Mouse (Mus musculus) neural tube, embryonic 14.5 days (tissue): ENCODE data around the gene Dctn3. TPM values are rescaled to one million over a fixed set of nuclear protein-coding genes. Genes with fewer than 3 reads are reported as not detected.

ENCODE experiments used
- polyA plus RNA-seq: library from polyadenylated mRNA; unstranded; fragments of >200 nt; fragmentation: Nextera tagmentation; extraction: Ambion mirVana; gene quantifications from 2 replicates; pipeline ENCODE4 v1.2.1, GENCODE M21; 2014

Dctn3 gene
- polyA plus RNA-seq, 1 experiment from 2014 or later, result 281 TPM

Other genes with a start within 250 kb of the Dctn3 start
- gene AI464131, start 220.1 kb downstream of the Dctn3 start, polyA plus RNA-seq, result 8.0 and 8.6 TPM in 2 replicates
- gene 1110017D15Rik, start 205.8 kb downstream of the Dctn3 start, polyA plus RNA-seq, result 5.3 and 13.7 TPM in 2 replicates
- 18.8 and 23.5 TPM in 2 replicates for gene Fam219a, start 153.6 kb downstream of the Dctn3 start, polyA plus RNA-seq
- gene Dnaic1, start 153.4 kb downstream of the Dctn3 start, polyA plus RNA-seq, result 1.7 and 1.9 TPM in 2 replicates
- gene Enho, start 82.8 kb downstream of the Dctn3 start, polyA plus RNA-seq, result 109 and 134 TPM in 2 replicates
- gene Cntfr, start 26.1 kb downstream of the Dctn3 start, polyA plus RNA-seq, result 15.6 and 19.9 TPM in 2 replicates
- 26.2 and 47.2 TPM in 2 replicates for gene Il11ra1, start 23.2 kb downstream of the Dctn3 start, polyA plus RNA-seq
- 61.3 and 65.5 TPM in 2 replicates for gene Rpp25l, start 9.6 kb downstream of the Dctn3 start, polyA plus RNA-seq
- gene Arid3c, start 8.0 kb upstream of the Dctn3 start, polyA plus RNA-seq, result 1.4 and 1.8 TPM in 2 replicates
- gene Galt, start 32.1 kb upstream of the Dctn3 start, polyA plus RNA-seq, result 42.6 and 53.5 TPM in 2 replicates
- 77.6 and 89.3 TPM in 2 replicates for gene Sigmar1, start 33.0 kb upstream of the Dctn3 start, polyA plus RNA-seq
- 239 and 281 TPM in 2 replicates for gene Ccl27a, start 51.1 kb upstream of the Dctn3 start, polyA plus RNA-seq
- not detected in 2 replicates for gene Gm21541, start 180.4 kb upstream of the Dctn3 start, polyA plus RNA-seq
- 7.2 and 7.5 TPM in 2 replicates for gene Gm20878, start 218.4 kb upstream of the Dctn3 start, polyA plus RNA-seq
- gene Fam205a4, start 242.9 kb upstream of the Dctn3 start, polyA plus RNA-seq, result 1.7 and 2.5 TPM in 2 replicates